Mouse (Mus musculus) stomach, embryonic 15.5 days (tissue): Measurements from ENCODE around the gene Tfap2d. TPM values are rescaled to one million over a fixed set of nuclear protein-coding genes. Genes with fewer than 3 reads are reported as not detected.

Source experiments
- ATAC-seq: fragments of 200-750 bp; cut with Nextera tagmentation; 2 replicates; pipeline ENCODE4 v1.8.0; 2017; ENCODE audit warnings: low read depth, moderate number of reproducible peaks, moderate TSS enrichment; ENCODE audit not compliant: insufficient read depth, low FRiP score
- H3K27ac ChIP-seq: fragments of 300-500 bp; sonication (generic); 2 replicates; pipeline ENCODE4 v1.5.1; 2015; ENCODE audit warnings: mild to moderate bottlenecking, inconsistent platforms
- H3K27me3 ChIP-seq: fragments of 300-500 bp; sonication (generic); replicated peaks from 2 replicates; pipeline ENCODE4 v1.6.1; 2015; ENCODE audit warnings: inconsistent platforms
- H3K36me3 ChIP-seq: fragments of 300-500 bp; sonication (generic); 2 replicates; pipeline ENCODE4 v1.6.1; 2015; ENCODE audit warnings: inconsistent platforms
- H3K4me1 ChIP-seq: fragments of 300-500 bp; sonication (generic); 2 replicates; pipeline ENCODE4 v1.6.1; 2015; ENCODE audit warnings: inconsistent platforms
- H3K4me2 ChIP-seq: fragments of 300-500 bp; sonication (generic); 2 replicates; pipeline ENCODE4 v1.6.1; 2015; ENCODE audit warnings: mild to moderate bottlenecking, inconsistent platforms
- H3K4me3 ChIP-seq: fragments of 300-500 bp; sonication (generic); replicated peaks from 2 replicates; pipeline ENCODE4 v1.5.1; 2015; ENCODE audit warnings: inconsistent platforms
- H3K9ac ChIP-seq: fragments of 300-500 bp; sonication (generic); 2 replicates; pipeline ENCODE4 v1.6.1; 2015; ENCODE audit warnings: inconsistent platforms
- H3K9me3 ChIP-seq: fragments of 300-500 bp; sonication (generic); 2 replicates; pipeline ENCODE4 v1.6.1; 2016; ENCODE audit warnings: inconsistent platforms
- WGBS: fragments of 180-500 bp; shearing (Covaris S2); methylation state at CpG from one replicate; pipeline ENCODE4 v1.1.7; 2015; 5-methylcytosine and 5-hydroxymethylcytosine counted together
- polyA plus RNA-seq: library from polyadenylated mRNA; unstranded; fragments of >200 nt; fragmentation: Nextera tagmentation; extraction: Ambion mirVana; gene quantifications from 2 replicates; pipeline ENCODE4 v1.2.1, GENCODE M21; 2015

Tfap2d gene
- polyA plus RNA-seq, 1 experiment from 2014 or later = 0.09 TPM

GRCm38 (mm10) chr1:19211546-19212154 is 108.8 kb downstream of the Tfap2d start:
- Histone ChIP-seq H3K27ac (no peak overlapping the region), H3K27me3 (peaks cover 73% of the 10 kb centered on the region), H3K4me2 (no peak overlapping the region), H3K9ac (no peak overlapping the region), H3K36me3 (no peaks in the 10 kb centered on the region), H3K4me3 (no peak overlapping the region), H3K9me3 (no peaks in the 10 kb centered on the region), H3K4me1 (peaks cover 9% of the 10 kb centered on the region; the same call in 1 of the 2 replicates)
- ATAC-seq = no peak
- WGBS = 2% methylated on average over 15 of the region's 15 CpGs

GRCm38 (mm10) chr1:19212691-19213090 is 109.9 kb downstream of the Tfap2d start:
- H3K4me2 ChIP-seq = no peak overlapping the region
- peaks cover 9% of the 10 kb centered on the region; the same call in 1 of the 2 replicates for H3K4me1 ChIP-seq
- no peaks in the 10 kb centered on the region for H3K36me3 ChIP-seq
- 0% methylated on average over 4 of the region's 4 CpGs for WGBS
- no peak overlapping the region for H3K27ac ChIP-seq
- H3K9ac ChIP-seq = no peak overlapping the region
- H3K9me3 ChIP-seq = no peaks in the 10 kb centered on the region
- no peak for ATAC-seq
- H3K27me3 ChIP-seq = peaks cover 76% of the 10 kb centered on the region
- no peak overlapping the region for H3K4me3 ChIP-seq

- Histone ChIP-seq H3K9me3 (no peaks in the 10 kb centered on the region), H3K4me1 (peaks cover 9% of the 10 kb centered on the region; the same call in 1 of the 2 replicates), H3K4me2 (no peak overlapping the region), H3K36me3 (no peaks in the 10 kb centered on the region), H3K4me3 (no peak overlapping the region), H3K27ac (no peak overlapping the region), H3K27me3 (peaks cover 80% of the 10 kb centered on the region), H3K9ac (no peak overlapping the region)
- no peak for ATAC-seq
- under 1% methylated on average over 4 of the region's 4 CpGs for WGBS
Measured at GRCm38 (mm10) chr1:19213171-19213570, 110.3 kb downstream of the Tfap2d start.

- Histone ChIP-seq H3K9ac (no peak overlapping the region), H3K36me3 (no peaks in the 10 kb centered on the region), H3K27me3 (peaks cover 81% of the 10 kb centered on the region), H3K9me3 (no peaks in the 10 kb centered on the region), H3K27ac (no peak overlapping the region), H3K4me3 (no peak overlapping the region; the same call in 1 of the 2 replicates), H3K4me1 (peaks cover 9% of the 10 kb centered on the region; the same call in 1 of the 2 replicates), H3K4me2 (no peak overlapping the region)
- 2% methylated on average over 36 of the region's 36 CpGs for WGBS
- no peak for ATAC-seq
Measured at GRCm38 (mm10) chr1:19213851-19214395, 111.1 kb downstream of the Tfap2d start.

Other genes starting within 250 kb of the Tfap2d start
- 0.15 and 1.5 TPM in 2 replicates for gene Tfap2b, start 105.9 kb downstream of the Tfap2d start, polyA plus RNA-seq